Mouse (Mus musculus): ENCODE measurements at regions not wholly inside any gene's neighbourhood (a gene's known extent, or its start where the extent isn't known, plus 50 kb on each side); places are given as distances from the start of the nearest gene placed in this dataset.
"Not testable (repeated sequence)": the region's sequence is repeated elsewhere in the genome, so short reads cannot be mapped to it uniquely, and the experiment has no call there.

DNA sequence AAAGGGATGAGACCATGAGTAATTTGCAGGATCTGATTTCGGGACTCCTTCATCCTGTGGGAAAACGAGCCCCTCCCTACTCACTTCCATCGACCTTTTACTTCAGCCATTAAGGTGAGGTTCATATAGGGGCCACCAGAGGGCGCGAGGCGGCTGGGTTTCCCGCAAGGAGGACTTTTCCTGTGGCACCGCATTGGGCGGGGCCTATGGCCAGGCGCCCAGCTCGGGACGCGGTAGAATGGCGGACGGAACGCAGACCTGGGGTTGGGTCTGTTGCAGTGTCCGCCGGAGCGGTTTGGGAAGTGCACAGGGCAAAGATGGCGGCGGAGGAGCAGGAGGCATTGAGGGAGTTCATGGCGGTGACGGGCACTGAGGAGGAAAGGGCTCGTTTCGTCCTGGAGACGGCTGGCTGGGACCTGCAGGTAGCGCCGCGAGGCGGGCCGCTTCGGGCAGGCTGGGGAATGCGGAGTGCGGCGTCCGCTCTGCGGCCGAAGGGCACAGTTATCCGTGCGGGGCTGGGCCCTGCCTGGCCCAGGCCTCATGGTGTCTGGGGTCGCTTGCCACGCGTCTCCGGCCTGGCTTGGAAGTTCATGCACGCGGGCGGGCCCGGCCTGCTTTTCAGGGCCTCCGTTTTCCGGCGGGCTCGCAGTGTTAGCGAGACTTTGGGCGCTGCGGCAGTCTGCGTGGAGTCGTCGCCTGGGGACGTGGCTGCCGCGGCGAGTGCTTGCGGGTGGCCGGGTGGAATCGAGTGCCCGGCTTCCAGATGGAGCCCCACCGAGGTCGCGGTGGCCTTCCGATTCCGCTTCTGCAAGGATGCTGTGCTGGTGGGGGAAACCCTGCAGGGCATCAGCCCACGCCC lies 219.1 kb downstream of the Gm31371 start:
- DNase-seq (ENCODE audit: low read depth, low spot score): peak; percentile 62

DNA sequence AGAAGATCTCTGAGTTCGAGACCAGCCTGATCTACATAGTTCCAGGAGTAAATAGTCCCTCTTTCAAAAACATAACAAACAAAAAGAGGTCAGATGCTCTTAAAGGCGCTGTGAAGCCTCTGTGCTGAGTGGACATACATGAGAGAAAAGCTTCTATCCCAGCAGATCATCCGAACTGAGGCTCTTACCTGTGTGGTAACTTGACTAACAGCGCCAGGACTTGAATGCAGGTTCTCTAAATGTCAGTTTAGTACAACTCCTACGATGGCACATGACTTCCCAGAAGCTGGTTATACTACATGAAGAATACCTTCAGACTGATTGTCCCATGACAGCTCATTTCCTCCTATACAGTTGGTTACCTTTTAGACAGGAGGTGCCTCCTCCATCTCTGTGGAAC lies 220.4 kb downstream of the Gm31371 start:
- not testable (repeated sequence) for DNase-seq (ENCODE audit: low read depth, low spot score)

DNA sequence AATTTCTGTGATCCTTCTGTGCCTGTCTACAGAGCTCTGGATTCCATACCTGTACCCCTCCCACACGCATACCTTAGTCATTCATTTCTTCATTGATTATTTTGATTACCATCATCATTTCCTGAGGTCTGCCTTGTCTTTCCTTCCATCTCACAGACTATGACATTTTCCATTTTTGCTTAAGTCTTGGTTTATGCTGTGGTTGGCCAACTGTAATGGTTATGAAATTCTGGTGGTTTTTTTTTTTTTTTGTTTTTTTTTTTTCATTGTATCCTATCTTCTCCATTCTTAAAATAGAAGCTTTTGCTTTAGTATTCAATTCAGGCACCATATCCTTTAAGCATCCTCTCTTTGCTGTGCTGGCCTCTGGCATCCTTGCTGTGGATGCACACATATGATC lies 227.4 kb downstream of the Gm15319 start:
- DNase-seq (ENCODE audit: low read depth, low spot score): not testable (repeated sequence)

- not testable (repeated sequence) for DNase-seq (ENCODE audit: low read depth, low spot score)
Measured at GRCm38 (mm10) chr8:20145436-20145835, 217.6 kb downstream of the Gm15319 start.

DNA sequence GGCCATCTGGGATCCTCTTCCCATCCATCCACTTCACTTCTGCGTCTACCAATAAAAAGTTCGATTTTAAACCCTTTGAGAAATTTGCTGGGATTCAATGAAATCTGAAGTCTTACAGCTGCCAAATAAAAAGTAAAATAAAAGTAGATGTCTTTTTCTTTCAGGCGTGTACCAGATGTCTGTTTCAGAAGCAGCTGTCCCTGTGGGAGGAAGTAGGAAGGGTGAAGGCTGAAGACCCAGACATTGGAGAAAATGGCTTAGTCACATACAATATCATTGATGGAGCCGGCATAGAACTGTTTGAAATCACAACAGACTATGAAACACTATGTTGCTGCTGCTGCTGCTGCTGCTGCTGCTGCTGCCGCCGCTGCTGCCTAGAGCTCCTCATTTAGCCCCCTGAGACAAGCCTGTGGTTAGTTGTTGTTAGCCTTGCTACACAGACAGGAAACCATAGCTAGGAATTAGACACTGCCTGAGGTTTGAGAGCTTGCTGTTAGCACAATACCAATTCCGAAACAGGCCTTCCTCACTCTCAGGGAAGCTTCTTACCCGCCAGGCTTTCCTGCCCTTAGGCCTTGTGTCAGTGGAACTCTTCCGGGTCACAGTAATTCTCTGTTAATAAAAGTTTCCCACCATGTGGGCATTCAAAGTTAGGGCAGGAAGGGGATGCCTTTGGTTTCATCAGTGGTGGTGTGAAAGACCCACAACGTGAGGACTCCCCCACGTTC lies 211.5 kb downstream of the Gm15319 start:
- not testable (repeated sequence) for DNase-seq (ENCODE audit: low read depth, low spot score)

GRCm38 (mm10) chr8:20154091-20154490 lies 208.9 kb downstream of the Gm15319 start:
- not testable (repeated sequence) for DNase-seq (ENCODE audit: low read depth, low spot score)
